Mouse (Mus musculus) heart, postnatal 25 days (tissue): ENCODE measurements around the gene Slco6c1. TPM values are rescaled to one million over a fixed set of nuclear protein-coding genes. Genes with fewer than 3 reads are reported as not detected.

Experiments used
- DNase-seq: peaks from one replicate; pipeline ENCODE4 v3.0.0; 2022; ENCODE audit warnings: low spot score
- intact Hi-C: fragments of 180-260 bp; cut with DNase I; formaldehyde crosslinking; loops from one replicate; pipeline ENCODE4 v1.15.1; 2025
- total RNA-seq, 2 experiments: library from RNA; stranded (reverse); gene quantifications; 2 replicates each; pipeline ENCODE4 v1.2.3; 2021

Gene Slco6c1
- total RNA-seq = not detected

GRCm38 (mm10) chr1:97128201-97128600, at the start of gene Slco6c1:
Slco6c1 (minus strand) TSS chr1:97128301.
- DNase-seq = no peak
- intact Hi-C loops = no loop called here

- intact Hi-C loops = loop anchor here (2.0 kb wide), 1 partner anchor 650 kb away; no protein-coding TSS in a partner anchor
- DNase-seq = no peak
Measured at GRCm38 (mm10) chr1:97038982-97039381, 89.1 kb downstream of the Slco6c1 start.

GRCm38 (mm10) chr1:97038548-97038947, 89.6 kb downstream of the Slco6c1 start:
- DNase-seq = no peak
- intact Hi-C loops = loop anchor here (2.0 kb wide), 1 partner anchor 650 kb away; no protein-coding TSS in a partner anchor

- intact Hi-C loops = loop anchor here (2.0 kb wide), 1 partner anchor 651 kb away; no protein-coding TSS in a partner anchor
- DNase-seq = no peak
Measured at GRCm38 (mm10) chr1:97037955-97038354, 90.1 kb downstream of the Slco6c1 start.

GRCm38 (mm10) chr1:97021388-97021787, 106.7 kb downstream of the Slco6c1 start:
- intact Hi-C loops = no loop called here
- no peak for DNase-seq

- intact Hi-C loops = loop anchor here (5.0 kb wide), 1 partner anchor 172 kb away; no protein-coding TSS in a partner anchor
Measured at GRCm38 (mm10) chr1:97019404-97019803, 108.7 kb downstream of the Slco6c1 start.

GRCm38 (mm10) chr1:97018978-97019377, 109.1 kb downstream of the Slco6c1 start:
- DNase-seq = no peak
- intact Hi-C loops = loop anchor here (5.0 kb wide), 1 partner anchor 172 kb away; no protein-coding TSS in a partner anchor

More at GRCm38 (mm10) chr1:97019404-97019803, 108.7 kb downstream of the Slco6c1 start:
- DNase-seq = no peak
